Mouse (Mus musculus) testis, adult 2 months (tissue): Measurements from ENCODE around the gene Camta1.

Experiments used
- CTCF ChIP-seq: fragments of 200-500 bp; IDR thresholded peaks from 2 replicates; pipeline ENCODE4 v1.5.1; 2012; ENCODE audit warnings: low read depth, mild to moderate bottlenecking, inconsistent platforms, low read length, moderate library complexity; ENCODE audit not compliant: control insufficient read depth, insufficient read depth, insufficient replicate concordance
- POLR2A ChIP-seq: fragments of 200-500 bp; IDR thresholded peaks from 2 replicates; pipeline ENCODE4 v1.6.1; 2012; ENCODE audit warnings: low read depth, mild to moderate bottlenecking, inconsistent platforms, low read length, moderate library complexity; ENCODE audit not compliant: control insufficient read depth

- TF ChIP-seq CTCF (no peak), POLR2A (no peak)
Measured at GRCm38 (mm10) chr4:151144121-151144520, 717.6 kb downstream of the Camta1 start.
